Mouse (Mus musculus) CH12.LX (cell line): ENCODE measurements around the gene Eaf1. TPM values are rescaled to one million over a fixed set of nuclear protein-coding genes. Genes with fewer than 3 reads are reported as not detected.
A peak's percentile ranks its signal among the peaks of the same experiment; 100 is the strongest.

Source experiments
- DNase-seq: peaks from one replicate; pipeline ENCODE4 v3.0.0-alpha.2; 2013; ENCODE audit errors: extremely low read depth
- H3K27ac ChIP-seq: 2 replicates; pipeline ENCODE4 v1.5.1; 2012; ENCODE audit warnings: low read depth, mild to moderate bottlenecking, control low read depth, moderate library complexity; ENCODE audit not compliant: insufficient read depth
- H3K27me3 ChIP-seq: replicated peaks from 2 replicates; pipeline ENCODE3; 2012; ENCODE audit warnings: inconsistent platforms
- H3K36me3 ChIP-seq, 2 experiments: replicated peaks in 1 of 2; 2 replicates each; pipeline versions ENCODE3 to v1.6.1; 2012; ENCODE audit warnings: inconsistent platforms in 1 of 2, low read length in 1 of 2, mild to moderate bottlenecking in 1 of 2, mixed read lengths in 1 of 2, moderate library complexity in 1 of 2; ENCODE audit not compliant: control insufficient read depth in 1 of 2, insufficient read depth in 1 of 2
- H3K4me1 ChIP-seq, 2 experiments: 2 replicates each; pipeline ENCODE4 v1.6.1; 2012; ENCODE audit warnings: inconsistent platforms in 1 of 2, moderate library complexity in 1 of 2; ENCODE audit not compliant: insufficient read depth in 2 of 2, control insufficient read depth in 1 of 2
- H3K4me2 ChIP-seq: 2 replicates; pipeline ENCODE4 v1.6.1; 2012; ENCODE audit warnings: low read depth, mild to moderate bottlenecking, control low read depth; ENCODE audit not compliant: poor library complexity, insufficient read depth, severe bottlenecking
- H3K4me3 ChIP-seq, 3 experiments: fragments of 150-350 bp in 1 of 3; sonication (generic) in 1 of 3; replicated peaks in 1 of 3; 2 replicates each; pipeline versions ENCODE3 to v1.5.1; 2011 to 2012; ENCODE audit warnings: low read depth in 2 of 3, low read length in 2 of 3, mild to moderate bottlenecking in 2 of 3, moderate library complexity in 2 of 3, control low read depth in 1 of 3, improper control_type of control experiment in 1 of 3, inconsistent platforms in 1 of 3, mixed read lengths in 1 of 3; ENCODE audit not compliant: poor library complexity in 1 of 3
- H3K79me2 ChIP-seq: replicated peaks from 2 replicates; pipeline ENCODE4 v1.6.1; 2012; ENCODE audit warnings: mild to moderate bottlenecking, moderate library complexity; ENCODE audit not compliant: control insufficient read depth, poor library complexity, insufficient read depth, severe bottlenecking; ENCODE audit errors: extremely low read depth
- H3K9ac ChIP-seq: 2 replicates; pipeline ENCODE4 v1.6.1; 2012; ENCODE audit warnings: low read depth, mild to moderate bottlenecking, control low read depth, moderate library complexity; ENCODE audit not compliant: insufficient read depth
- H3K9me3 ChIP-seq: replicated peaks from 2 replicates; pipeline ENCODE3; 2012; ENCODE audit warnings: low read length, inconsistent platforms, mixed read lengths
- BHLHE40 ChIP-seq: IDR thresholded peaks from 2 replicates; pipeline ENCODE4 v1.6.1; 2011; ENCODE audit warnings: mild to moderate bottlenecking, low read depth, low read length, improper control_type of control experiment
- CHD1 ChIP-seq: IDR thresholded peaks from 2 replicates; pipeline ENCODE4 v1.6.1; 2012; ENCODE audit warnings: low read depth, low read length, improper control_type of control experiment, inconsistent platforms
- ELF1 ChIP-seq: IDR thresholded peaks from 2 replicates; pipeline ENCODE4 v1.6.1; 2014; ENCODE audit warnings: low read depth, mild to moderate bottlenecking, inconsistent platforms, low read length, improper control_type of control experiment
- EP300 ChIP-seq: IDR thresholded peaks from 2 replicates; pipeline ENCODE4 v1.6.1; 2011; ENCODE audit warnings: low read length, improper control_type of control experiment
- GABPA ChIP-seq: IDR thresholded peaks from 2 replicates; pipeline ENCODE4 v1.6.1; 2012; ENCODE audit warnings: low read depth, low read length, improper control_type of control experiment, inconsistent platforms; ENCODE audit not compliant: insufficient replicate concordance
- JUND ChIP-seq: conservative IDR thresholded peaks from 2 replicates; pipeline ENCODE4 v1.6.1; 2011; ENCODE audit warnings: low read depth, low read length, improper control_type of control experiment
- MAFK ChIP-seq: IDR thresholded peaks from 2 replicates; pipeline ENCODE4 v1.6.1; 2011; ENCODE audit warnings: low read length, improper control_type of control experiment; ENCODE audit not compliant: insufficient replicate concordance
- MAX ChIP-seq: IDR thresholded peaks from 2 replicates; pipeline ENCODE4 v1.6.1; 2011; ENCODE audit warnings: low read length, improper control_type of control experiment
- MEF2A ChIP-seq: IDR thresholded peaks from 2 replicates; pipeline ENCODE4 v1.6.1; 2014; ENCODE audit warnings: low read depth, mild to moderate bottlenecking, inconsistent platforms, low read length, improper control_type of control experiment, borderline replicate concordance
- MXI1 ChIP-seq: IDR thresholded peaks from 2 replicates; pipeline ENCODE4 v1.6.1; 2011; ENCODE audit warnings: mild to moderate bottlenecking, low read depth, low read length, improper control_type of control experiment
- MYC ChIP-seq: IDR thresholded peaks from 2 replicates; pipeline ENCODE4 v1.6.1; 2011; ENCODE audit warnings: low read depth, mild to moderate bottlenecking, improper control_type of control experiment, low read length
- RAD21 ChIP-seq: IDR thresholded peaks from 2 replicates; pipeline ENCODE4 v1.6.1; 2011; ENCODE audit warnings: low read depth, mild to moderate bottlenecking, low read length, improper control_type of control experiment, moderate library complexity
- SIN3A ChIP-seq: IDR thresholded peaks from 2 replicates; pipeline ENCODE4 v1.6.1; 2012; ENCODE audit warnings: low read length, improper control_type of control experiment, inconsistent platforms
- TBP ChIP-seq: conservative IDR thresholded peaks from 2 replicates; pipeline ENCODE4 v1.6.1; 2011; ENCODE audit warnings: low read depth, low read length, improper control_type of control experiment
- TCF12 ChIP-seq: IDR thresholded peaks from 2 replicates; pipeline ENCODE4 v1.6.1; 2014; ENCODE audit warnings: low read depth, mild to moderate bottlenecking, inconsistent platforms, low read length, improper control_type of control experiment
- UBTF ChIP-seq: IDR thresholded peaks from 2 replicates; pipeline ENCODE4 v1.6.1; 2012; ENCODE audit warnings: low read depth, mild to moderate bottlenecking, inconsistent platforms, low read length, improper control_type of control experiment, moderate library complexity
- USF2 ChIP-seq: conservative IDR thresholded peaks from 2 replicates; pipeline ENCODE4 v1.6.1; 2011; ENCODE audit warnings: low read depth, low read length, improper control_type of control experiment
- ZC3H11A ChIP-seq: IDR thresholded peaks from 2 replicates; pipeline ENCODE4 v1.6.1; 2012; ENCODE audit warnings: low read depth, mild to moderate bottlenecking, inconsistent platforms, low read length, improper control_type of control experiment
- ZKSCAN1 ChIP-seq: IDR thresholded peaks from 2 replicates; pipeline ENCODE4 v1.6.1; 2012; ENCODE audit warnings: low read depth, inconsistent platforms, low read length, improper control_type of control experiment, borderline replicate concordance
- dilution Hi-C: fragments of 300-500 bp; cut with MboI; formaldehyde crosslinking; loops from 2 replicates; pipeline ENCODE4 v1.14.3; 2020; ENCODE audit warnings: low sequenced_read_pairs; ENCODE audit not compliant: extremely low pct_unique_long_range_greater_than_20kb, extremely low pct_ligation_motif_present
- in situ Hi-C: fragments of 300-500 bp; cut with MboI; formaldehyde crosslinking; loops from 3 replicates; pipeline ENCODE4 v1.14.3; 2019; ENCODE audit warnings: low sequenced_read_pairs, low pct_ligation_motif_present, low pct_unique_long_range_greater_than_20kb, mixed read lengths
- polyA plus RNA-seq: library from polyadenylated mRNA; unstranded; fragments of >175 nt; gene quantifications from 2 replicates; pipeline ENCODE4 v1.2.1, GENCODE M21; 2012; ENCODE audit warnings: low read depth; ENCODE audit not compliant: insufficient read length
- total RNA-seq, 2 experiments: library from RNA; depleted of rRNA; stranded (reverse); fragments of 300-350 nt in 1 of 2; fragments of >200 nt in 1 of 2; gene quantifications; 2 replicates each; pipeline ENCODE4 v1.2.3; 2012 to 2014

The Eaf1 gene
- total and polyA plus RNA-seq, 3 experiments = 25.2 to 39.9 (median 29.4) TPM

DNA sequence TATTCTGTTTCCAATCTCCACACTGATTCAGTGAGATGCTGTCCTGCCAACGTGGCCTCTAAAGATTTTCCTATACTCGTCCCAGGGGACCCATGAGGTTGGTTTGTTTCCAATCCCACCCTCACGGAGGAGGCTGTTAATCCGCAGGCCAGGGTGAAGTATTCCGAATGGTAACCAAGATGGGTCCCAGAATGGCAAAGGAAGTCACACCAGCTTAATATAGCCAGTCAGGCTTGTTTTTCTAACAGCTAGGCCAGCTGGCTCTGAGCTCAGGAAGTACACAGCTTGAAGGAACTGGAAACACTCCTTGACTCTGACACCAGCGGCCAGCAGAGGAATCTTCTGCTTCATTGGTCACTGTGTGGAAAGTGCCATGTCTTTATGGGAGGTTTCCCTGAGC lies 43.1 kb downstream of the Eaf1 start (continued):
- TF ChIP-seq MEF2A (peak; percentile 59), BHLHE40 (peak; percentile 28; the same call in 1 of the 2 replicates), JUND (no peak), ZKSCAN1 (no peak), MYC (peak; percentile 33; the same call in 1 of the 2 replicates), MXI1 (0 out of 2 replicates have a peak, but pooled peaks have one; percentile 30), TCF12 (peak; percentile 29; the same call in 1 of the 2 replicates), SIN3A (no peak), CHD1 (no peak), MAX (peak; percentile 43), GABPA (no peak), MAFK (peak; percentile 23; the same call in 1 of the 2 replicates), EP300 (peak; percentile 75), UBTF (no peak), RAD21 (no peak; the same call in 1 of the 2 replicates), ELF1 (no peak)

DNA sequence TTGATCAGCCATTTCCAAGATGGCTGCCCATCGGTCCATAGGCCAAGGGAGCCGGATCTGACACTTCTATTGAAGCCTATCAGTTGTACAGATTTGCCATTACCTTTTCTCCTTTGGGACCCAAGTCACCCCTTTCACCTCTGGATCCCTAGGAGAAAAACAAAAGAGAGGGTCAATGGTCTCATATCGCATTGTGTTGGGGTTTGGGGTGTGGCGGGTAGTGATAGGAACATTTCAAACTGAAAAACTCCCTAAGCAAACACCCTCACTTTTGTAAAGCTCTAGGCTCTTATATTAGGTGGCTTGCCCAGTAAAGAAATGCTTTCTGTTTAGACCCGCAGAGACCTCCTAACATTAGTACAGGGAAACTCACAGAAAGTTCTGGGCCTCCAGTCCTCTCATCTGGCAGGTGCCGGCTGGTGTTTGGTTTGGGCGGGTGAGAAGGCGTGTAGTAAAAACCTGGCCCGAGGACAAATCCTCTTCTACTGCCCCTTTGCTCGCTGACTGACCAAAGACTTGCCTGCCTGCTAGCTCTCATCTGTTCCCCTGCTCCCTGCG lies 49.8 kb downstream of the Eaf1 start:
- H3K4me1 ChIP-seq = peaks cover 9 to 24% of the 10 kb centered on the region in 2 experiments
- H3K4me2 ChIP-seq = no peak overlapping the region
- TF ChIP-seq UBTF (no peak), ZC3H11A (no peak), USF2 (no peak), TBP (no peak)
- no peaks in the 10 kb centered on the region for H3K9me3 ChIP-seq
- H3K4me3 ChIP-seq = no peak overlapping the region
- no peaks in the 10 kb centered on the region for H3K27me3 ChIP-seq
- H3K79me2 ChIP-seq = no peaks in the 10 kb centered on the region
- H3K27ac ChIP-seq = no peak overlapping the region
- H3K36me3 ChIP-seq = no peaks in the 10 kb centered on the region
- no peak overlapping the region for H3K9ac ChIP-seq
- in situ Hi-C loops (no loop called here), dilution Hi-C loops (no loop called here)
- DNase-seq = no peak
